Mouse (Mus musculus): ENCODE results near the gene Jarid2. TPM values are rescaled to one million over a fixed set of nuclear protein-coding genes. Genes with fewer than 3 reads are reported as not detected.
A peak's percentile ranks its signal among the peaks of the same experiment; 100 is the strongest.

The Jarid2 gene
- polyA plus RNA-seq, 1 experiment from 2014 or later = 20.5 TPM

- no peak for DNase-seq (ENCODE audit: low spot score)
Measured at GRCm38 (mm10) chr13:44954232-44954568, 224.9 kb downstream of the Jarid2 start.

DNA sequence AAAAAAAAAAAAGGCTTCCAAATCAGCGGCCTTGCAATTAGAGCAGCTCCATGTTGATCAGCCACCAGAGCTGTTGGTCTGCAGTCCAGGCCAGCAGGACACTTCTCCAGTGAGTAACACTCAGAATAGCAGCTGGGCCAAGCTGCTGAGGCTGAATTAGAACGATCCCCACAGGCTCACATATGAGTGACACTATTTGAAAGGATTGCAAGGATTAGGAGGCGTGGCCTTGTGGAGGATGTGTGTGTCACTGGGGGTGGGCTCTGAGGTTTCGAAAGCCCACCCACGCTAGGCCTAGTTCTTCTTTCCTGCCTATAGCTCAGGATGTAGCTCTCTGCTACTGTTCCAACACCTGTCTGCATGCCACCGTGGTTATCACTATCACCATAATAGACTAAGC is 226.5 kb downstream of the Jarid2 start:
- peak; percentile 24 for DNase-seq (ENCODE audit: low spot score)

DNA sequence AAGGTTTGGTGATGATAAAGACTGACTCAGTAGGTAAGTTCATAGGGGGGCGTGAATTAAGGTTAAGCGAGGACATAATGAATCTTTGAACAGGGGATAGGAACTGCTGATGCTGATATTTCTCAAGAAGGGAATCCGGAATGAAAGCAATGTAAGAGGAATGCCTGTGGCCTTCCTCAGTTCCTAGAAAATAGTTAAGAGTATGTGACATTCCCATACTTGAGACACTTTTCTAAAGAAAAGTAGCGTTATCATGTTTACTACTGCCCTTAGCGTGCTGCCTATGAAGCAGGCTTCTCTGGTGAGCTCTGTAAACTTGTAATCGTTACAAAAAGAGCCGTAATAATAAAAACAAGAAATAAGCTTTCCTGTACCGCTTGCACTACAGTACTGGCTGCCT is 227.8 kb downstream of the Jarid2 start:
- no peak for DNase-seq (ENCODE audit: low spot score)

DNA sequence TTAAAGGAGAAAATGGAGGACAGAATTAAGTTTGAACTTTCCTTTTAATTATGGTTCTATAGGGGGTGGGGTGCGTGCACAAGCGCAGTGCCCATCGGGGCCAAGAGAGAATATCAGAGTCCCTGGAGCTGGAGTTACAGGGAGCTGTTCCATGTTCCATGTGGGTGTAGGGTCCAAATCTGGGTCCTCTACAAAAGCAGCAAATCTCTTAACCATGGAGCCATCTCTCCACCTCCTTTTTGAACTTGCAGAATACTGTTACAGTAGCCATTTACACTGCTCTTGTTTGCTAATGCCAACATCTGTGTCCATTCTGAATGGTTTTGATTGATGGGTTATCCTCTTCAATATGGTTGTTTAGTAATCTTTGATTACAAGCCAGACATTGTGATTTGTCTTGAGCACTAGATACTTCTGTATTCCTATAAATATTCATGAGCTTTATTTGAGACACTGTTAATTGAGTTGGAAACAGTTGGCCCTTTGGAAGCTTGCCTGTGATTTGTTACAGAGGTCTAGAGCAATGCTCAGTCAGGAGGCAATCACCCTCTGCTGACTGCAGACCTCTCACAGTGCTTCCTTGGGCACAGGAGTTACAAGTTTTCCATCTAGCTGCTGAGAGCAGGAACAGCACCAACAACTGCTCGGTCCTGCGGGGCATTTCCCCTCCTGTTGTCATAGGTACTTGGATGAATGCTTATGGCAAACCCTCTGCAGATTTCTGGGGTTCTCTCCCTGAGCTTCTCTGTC is 231.4 kb downstream of the Jarid2 start:
- DNase-seq (ENCODE audit: low spot score) = no peak

All from thymus, postnatal 0 days (tissue).